Mouse (Mus musculus): ENCODE data around the gene Nkd2. TPM values are rescaled to one million over a fixed set of nuclear protein-coding genes. Genes with fewer than 3 reads are reported as not detected.
A peak's percentile ranks its signal among the peaks of the same experiment; 100 is the strongest.

Gene Nkd2
- polyA plus RNA-seq, 1 experiment from 2014 or later: 3.9 TPM

- H3K4me3 ChIP-seq: no peak overlapping the region
- H3K27me3 ChIP-seq (replicated peaks): no peaks in the 10 kb centered on the region
- no peak overlapping the region for H3K27ac ChIP-seq (replicated peaks)
- ATAC-seq (ENCODE audit: extremely low read depth, insufficient number of reproducible peaks, low FRiP score, low TSS enrichment): no peak
- peaks cover 62% of the 10 kb centered on the region for H3K36me3 ChIP-seq
- no peak overlapping the region for H3K4me2 ChIP-seq
- no peaks in the 10 kb centered on the region for H3K9me3 ChIP-seq
- H3K9ac ChIP-seq: no peak overlapping the region
- WGBS: 81% methylated on average over 6 of the region's 6 CpGs
- no peaks in the 10 kb centered on the region; the same call in 1 of the 2 replicates for H3K4me1 ChIP-seq
These were observed 31.1 kb downstream of the Nkd2 start for GRCm38 (mm10) chr13:73816338-73816737.

GRCm38 (mm10) chr13:73814181-73814580 lies 33.2 kb downstream of the Nkd2 start:
- Histone ChIP-seq H3K9me3 (no peaks in the 10 kb centered on the region), H3K4me3 (no peak overlapping the region), H3K27ac (replicated peaks) (no peak overlapping the region), H3K27me3 (replicated peaks) (no peaks in the 10 kb centered on the region), H3K9ac (no peak overlapping the region), H3K36me3 (peaks cover 79% of the 10 kb centered on the region), H3K4me2 (no peak overlapping the region), H3K4me1 (no peaks in the 10 kb centered on the region; the same call in 1 of the 2 replicates)
- ATAC-seq (ENCODE audit: extremely low read depth, insufficient number of reproducible peaks, low FRiP score, low TSS enrichment): no peak
- WGBS: 87% methylated on average over 7 of the region's 7 CpGs

DNA sequence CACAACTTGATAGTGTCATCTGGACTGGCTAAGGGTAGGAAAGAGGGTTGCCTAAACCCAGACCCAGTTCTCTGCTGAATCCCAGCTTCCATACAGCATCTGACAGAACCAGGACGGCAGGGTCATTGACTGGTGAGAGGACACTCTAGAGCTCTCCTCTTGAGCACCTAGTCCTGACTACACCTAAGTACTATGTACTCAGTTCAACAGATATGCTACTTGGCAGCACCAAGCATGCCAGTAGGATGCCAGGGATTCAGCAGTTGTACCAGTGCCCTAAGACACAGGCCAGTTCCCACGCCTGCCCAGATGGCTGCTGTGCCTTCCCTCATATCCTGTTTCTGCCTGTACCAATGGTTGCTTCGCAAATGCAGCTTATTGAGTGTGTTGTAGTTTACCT lies 34.5 kb downstream of the Nkd2 start:
- Histone ChIP-seq H3K4me1 (no peaks in the 10 kb centered on the region; the same call in 1 of the 2 replicates), H3K9ac (no peak overlapping the region), H3K4me3 (no peak overlapping the region), H3K9me3 (no peaks in the 10 kb centered on the region), H3K27ac (replicated peaks) (no peak overlapping the region), H3K27me3 (replicated peaks) (no peaks in the 10 kb centered on the region), H3K4me2 (no peak overlapping the region), H3K36me3 (peaks cover 91% of the 10 kb centered on the region)
- no peak for ATAC-seq (ENCODE audit: extremely low read depth, insufficient number of reproducible peaks, low FRiP score, low TSS enrichment)
- WGBS: 87% methylated on average over 3 of the region's 3 CpGs

DNA sequence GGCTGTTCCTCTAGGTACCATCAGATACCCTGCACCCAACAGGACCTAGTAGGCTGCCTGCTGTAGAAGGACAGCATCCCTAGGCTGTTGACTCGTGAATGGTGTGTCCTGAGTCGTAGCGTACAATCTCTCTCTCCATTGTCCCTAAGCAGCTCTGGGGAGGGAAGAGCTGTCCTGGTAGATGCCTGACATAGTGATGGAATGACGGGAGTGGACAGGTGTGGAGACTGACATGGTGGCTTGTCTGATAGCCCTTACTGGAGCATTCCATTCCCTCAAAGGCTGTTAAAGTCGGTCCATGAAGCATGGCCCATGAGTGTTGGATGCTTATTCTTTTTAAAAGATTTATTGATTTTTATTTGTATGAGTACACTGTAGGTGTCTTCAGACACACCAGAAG lies 42.5 kb downstream of the Nkd2 start:
- Histone ChIP-seq H3K36me3 (peaks cover 93% of the 10 kb centered on the region), H3K27ac (replicated peaks) (peak overlapping the region; percentile 97), H3K9me3 (no peaks in the 10 kb centered on the region), H3K27me3 (replicated peaks) (no peaks in the 10 kb centered on the region), H3K4me2 (no peak overlapping the region), H3K4me1 (peaks cover 27% of the 10 kb centered on the region), H3K9ac (no peak overlapping the region), H3K4me3 (no peak overlapping the region)
- ATAC-seq (ENCODE audit: extremely low read depth, insufficient number of reproducible peaks, low FRiP score, low TSS enrichment): no peak
- 86% methylated on average over 5 of the region's 5 CpGs for WGBS

DNA sequence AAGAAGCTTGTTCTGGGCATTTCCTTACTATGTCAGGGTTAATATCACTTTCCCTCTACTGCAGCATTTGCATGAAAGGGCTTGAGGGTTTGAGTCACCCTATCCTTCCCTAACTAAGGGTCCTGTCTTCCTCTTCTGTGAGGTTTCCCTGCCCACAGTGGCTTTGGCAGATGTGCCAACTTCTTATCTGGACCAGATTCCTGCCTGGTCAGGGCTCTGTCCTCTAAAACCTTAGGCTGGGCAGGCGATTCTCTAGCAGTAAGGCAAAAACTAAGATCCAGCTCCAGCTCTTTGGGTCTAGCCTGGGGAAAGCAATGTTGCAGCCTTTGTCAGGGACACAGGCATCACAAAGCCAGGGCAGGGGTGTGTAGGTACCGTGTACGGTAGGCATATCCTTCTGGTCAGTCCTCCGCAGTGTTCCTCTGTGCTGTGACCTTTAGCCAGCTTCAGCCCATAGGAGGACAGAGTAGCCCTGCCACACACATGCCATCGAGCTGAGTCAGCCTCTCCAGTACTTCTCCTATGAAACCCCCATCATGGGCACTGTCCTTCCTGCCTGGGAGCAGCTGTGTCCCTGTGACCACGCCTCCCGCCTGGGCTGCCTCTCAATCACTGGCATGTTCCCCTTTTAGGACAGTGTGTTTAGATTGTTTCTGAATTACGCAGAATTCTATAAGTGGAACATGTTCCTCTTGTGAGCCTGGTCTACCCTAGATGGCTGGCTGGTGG lies 43.8 kb downstream of the Nkd2 start:
- Histone ChIP-seq H3K4me3 (no peak overlapping the region), H3K27me3 (replicated peaks) (no peaks in the 10 kb centered on the region), H3K4me1 (peaks cover 27% of the 10 kb centered on the region), H3K9ac (peak overlapping the region; percentile 60), H3K4me2 (peak overlapping the region; percentile 11; the same call in 1 of the 2 replicates), H3K9me3 (no peaks in the 10 kb centered on the region), H3K27ac (replicated peaks) (peak overlapping the region; percentile 97), H3K36me3 (peaks cover 93% of the 10 kb centered on the region)
- 39% methylated on average over 8 of the region's 8 CpGs for WGBS
- ATAC-seq (ENCODE audit: extremely low read depth, insufficient number of reproducible peaks, low FRiP score, low TSS enrichment): peak; percentile 81

DNA sequence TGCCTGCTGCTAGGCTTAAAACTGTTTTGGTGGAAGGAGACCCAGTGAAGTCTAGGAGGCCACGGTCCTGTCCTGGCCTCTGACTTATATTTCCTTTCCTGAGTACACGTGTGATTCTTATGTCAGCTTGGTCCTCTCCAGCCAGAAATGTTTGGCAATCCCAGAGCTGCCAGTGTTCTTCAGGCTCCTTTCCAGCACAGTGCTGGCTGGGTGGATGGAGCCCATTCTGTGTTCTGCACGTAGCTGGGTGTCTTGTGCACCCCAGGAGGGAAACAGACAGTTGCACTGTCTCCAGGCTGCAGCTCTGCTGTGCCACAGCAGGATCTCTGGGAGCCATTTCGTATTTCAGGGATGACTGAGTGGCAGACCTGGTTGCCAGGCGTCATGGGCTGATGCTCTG lies 48.3 kb downstream of the Nkd2 start:
- 83% methylated on average over 5 of the region's 5 CpGs for WGBS
- no peaks in the 10 kb centered on the region for H3K27me3 ChIP-seq (replicated peaks)
- H3K4me1 ChIP-seq: peaks cover 15% of the 10 kb centered on the region
- no peak overlapping the region for H3K4me3 ChIP-seq
- H3K36me3 ChIP-seq: peaks cover 96% of the 10 kb centered on the region
- ATAC-seq (ENCODE audit: extremely low read depth, insufficient number of reproducible peaks, low FRiP score, low TSS enrichment): no peak
- H3K9ac ChIP-seq: no peak overlapping the region
- H3K27ac ChIP-seq (replicated peaks): 0 out of 2 replicates have a peak overlapping the region, but pooled peaks have one; percentile 1
- H3K4me2 ChIP-seq: no peak overlapping the region
- no peaks in the 10 kb centered on the region for H3K9me3 ChIP-seq

GRCm38 (mm10) chr13:73793171-73793570 lies 54.3 kb downstream of the Nkd2 start:
- Histone ChIP-seq H3K9me3 (no peaks in the 10 kb centered on the region), H3K4me3 (no peak overlapping the region), H3K36me3 (peaks cover 99% of the 10 kb centered on the region), H3K27me3 (replicated peaks) (no peaks in the 10 kb centered on the region), H3K4me1 (no peaks in the 10 kb centered on the region), H3K27ac (replicated peaks) (no peak overlapping the region), H3K9ac (no peak overlapping the region), H3K4me2 (no peak overlapping the region)
- WGBS: 81% methylated on average over 5 of the region's 5 CpGs
- ATAC-seq (ENCODE audit: extremely low read depth, insufficient number of reproducible peaks, low FRiP score, low TSS enrichment): no peak

DNA sequence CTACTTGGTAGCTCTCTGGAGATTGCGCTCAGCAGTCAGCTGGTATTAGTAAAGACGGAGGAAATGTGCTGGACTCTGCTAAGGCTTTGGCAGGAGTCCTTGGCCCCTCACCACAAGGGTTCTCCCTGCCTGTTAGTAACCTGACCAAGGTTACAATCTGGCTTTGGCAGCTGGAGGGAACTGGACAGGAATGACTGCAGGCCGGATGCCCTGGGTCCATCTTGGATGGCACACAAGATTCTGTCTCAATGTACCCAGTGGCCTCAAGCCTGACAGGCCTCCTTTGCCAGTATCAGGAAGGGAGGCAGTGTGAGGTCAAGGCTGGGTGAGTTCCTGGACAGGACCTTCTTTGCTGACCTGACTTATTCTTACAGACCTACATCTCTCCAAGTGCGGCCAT lies 55.3 kb downstream of the Nkd2 start:
- Histone ChIP-seq H3K4me3 (no peak overlapping the region), H3K27me3 (replicated peaks) (no peaks in the 10 kb centered on the region), H3K4me2 (no peak overlapping the region), H3K9ac (no peak overlapping the region), H3K36me3 (peaks cover 99% of the 10 kb centered on the region), H3K9me3 (no peaks in the 10 kb centered on the region), H3K27ac (replicated peaks) (no peak overlapping the region), H3K4me1 (no peaks in the 10 kb centered on the region)
- 94% methylated on average over 4 of the region's 4 CpGs for WGBS
- ATAC-seq (ENCODE audit: extremely low read depth, insufficient number of reproducible peaks, low FRiP score, low TSS enrichment): no peak

GRCm38 (mm10) chr13:73782486-73782885 lies 64.9 kb downstream of the Nkd2 start:
- no peak overlapping the region for H3K4me3 ChIP-seq
- no peak overlapping the region for H3K27ac ChIP-seq (replicated peaks)
- H3K4me2 ChIP-seq: no peak overlapping the region
- peaks cover 29% of the 10 kb centered on the region for H3K4me1 ChIP-seq
- ATAC-seq (ENCODE audit: extremely low read depth, insufficient number of reproducible peaks, low FRiP score, low TSS enrichment): no peak
- no peaks in the 10 kb centered on the region for H3K27me3 ChIP-seq (replicated peaks)
- WGBS: 77% methylated on average over 5 of the region's 5 CpGs
- no peaks in the 10 kb centered on the region for H3K9me3 ChIP-seq
- H3K9ac ChIP-seq: no peak overlapping the region
- H3K36me3 ChIP-seq: peaks cover 51% of the 10 kb centered on the region

DNA sequence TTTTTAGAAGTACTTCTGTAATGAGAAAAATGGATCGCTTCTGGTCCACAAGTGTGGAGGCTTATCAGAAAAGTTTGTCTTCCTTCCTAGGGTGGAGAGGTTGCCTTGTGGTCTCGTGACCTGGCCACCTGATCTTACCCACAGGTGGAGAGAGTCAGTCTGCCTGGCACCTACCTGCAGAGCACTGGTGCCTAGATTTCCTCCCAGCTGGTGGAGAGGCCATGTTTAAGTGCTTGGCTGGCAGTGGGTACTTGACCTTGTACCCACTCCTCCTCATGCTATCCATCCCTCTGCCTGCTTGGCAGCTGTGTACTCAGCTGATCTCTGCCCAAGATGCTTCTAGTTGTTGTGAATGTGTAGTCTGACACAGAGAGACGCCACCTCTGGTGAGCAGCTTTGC lies 69.9 kb downstream of the Nkd2 start:
- 86% methylated on average over 3 of the region's 3 CpGs for WGBS
- Histone ChIP-seq H3K9me3 (no peaks in the 10 kb centered on the region), H3K27me3 (replicated peaks) (no peaks in the 10 kb centered on the region), H3K27ac (replicated peaks) (no peak overlapping the region), H3K36me3 (peaks cover 12% of the 10 kb centered on the region; the same call in 1 of the 2 replicates), H3K4me3 (no peak overlapping the region), H3K4me2 (no peak overlapping the region), H3K4me1 (peaks cover 70% of the 10 kb centered on the region), H3K9ac (no peak overlapping the region)
- ATAC-seq (ENCODE audit: extremely low read depth, insufficient number of reproducible peaks, low FRiP score, low TSS enrichment): no peak

- Histone ChIP-seq H3K4me2 (no peak overlapping the region), H3K27me3 (replicated peaks) (no peaks in the 10 kb centered on the region), H3K9me3 (no peaks in the 10 kb centered on the region), H3K9ac (no peak overlapping the region), H3K27ac (replicated peaks) (no peak overlapping the region), H3K4me3 (no peak overlapping the region), H3K4me1 (peaks cover 76% of the 10 kb centered on the region), H3K36me3 (peaks cover 10% of the 10 kb centered on the region; the same call in 1 of the 2 replicates)
- 49% methylated on average over 4 of the region's 4 CpGs for WGBS
- ATAC-seq (ENCODE audit: extremely low read depth, insufficient number of reproducible peaks, low FRiP score, low TSS enrichment): no peak
These were observed 71.6 kb downstream of the Nkd2 start for GRCm38 (mm10) chr13:73775786-73776185.
